Mouse (Mus musculus) T-helper 17 cell (primary cell): ENCODE measurements at regions not wholly inside any gene's neighbourhood (a gene's known extent, or its start where the extent isn't known, plus 50 kb on each side); places are given as distances from the start of the nearest gene placed in this dataset.

ENCODE experiments used
- in situ Hi-C, 2 experiments: fragments of 300-600 bp; cut with MboI, MseI; formaldehyde crosslinking; loops; 1 replicate in 1 of 2; 2 replicates in 1 of 2; pipeline ENCODE4 v1.15.1; 2025; ENCODE audit warnings: high pct_unique_total_duplicates in 2 of 2

- in situ Hi-C loops = no loop called here
Measured at GRCm38 (mm10) chr8:97564655-97565054, 1676.3 kb upstream of the Got2 start.

- in situ Hi-C loops = no loop called here
Measured at GRCm38 (mm10) chr8:97543881-97544280, 1655.5 kb upstream of the Got2 start.

- in situ Hi-C loops = loop anchor here in 1 of 2 experiments (10.0 kb wide), 1 partner anchor 1852 kb away; no protein-coding TSS in a partner anchor
Measured at GRCm38 (mm10) chr8:97533066-97533643, 1644.8 kb upstream of the Got2 start.
